Mouse (Mus musculus) MEL (cell line): ENCODE measurements at regions not wholly inside any gene's neighbourhood (a gene's known extent, or its start where the extent isn't known, plus 50 kb on each side); places are given as distances from the start of the nearest gene placed in this dataset.

ENCODE experiments used
- CTCF ChIP-seq, 3 experiments: IDR thresholded peaks in 2 of 3; conservative IDR thresholded peaks in 1 of 3; 2 replicates each; pipeline ENCODE4 v1.5.1; 2011 to 2012; ENCODE audit warnings: low read length in 3 of 3, low read depth in 2 of 3, mild to moderate bottlenecking in 2 of 3, improper control_type of control experiment in 1 of 3, inconsistent platforms in 1 of 3, mixed read lengths in 1 of 3, moderate library complexity in 1 of 3; ENCODE audit not compliant: control insufficient read depth in 1 of 3, insufficient read depth in 1 of 3, poor library complexity in 1 of 3, severe bottlenecking in 1 of 3
- NELFE ChIP-seq: IDR thresholded peaks from 2 replicates; pipeline ENCODE4 v1.6.1; 2011; ENCODE audit warnings: low read depth, low read length, improper control_type of control experiment
- POLR2A ChIP-seq, 2 experiments: IDR thresholded peaks; 2 replicates each; pipeline ENCODE4 v1.6.1; 2011 to 2012; ENCODE audit warnings: low read length in 2 of 2, mild to moderate bottlenecking in 2 of 2, control low read depth in 1 of 2, improper control_type of control experiment in 1 of 2, low read depth in 1 of 2, moderate library complexity in 1 of 2; ENCODE audit not compliant: control insufficient read depth in 1 of 2, insufficient read depth in 1 of 2, poor library complexity in 1 of 2
- ZKSCAN1 ChIP-seq: IDR thresholded peaks from 2 replicates; pipeline ENCODE4 v1.6.1; 2012; ENCODE audit warnings: low read depth, mild to moderate bottlenecking, inconsistent platforms, low read length, improper control_type of control experiment, moderate library complexity

DNA sequence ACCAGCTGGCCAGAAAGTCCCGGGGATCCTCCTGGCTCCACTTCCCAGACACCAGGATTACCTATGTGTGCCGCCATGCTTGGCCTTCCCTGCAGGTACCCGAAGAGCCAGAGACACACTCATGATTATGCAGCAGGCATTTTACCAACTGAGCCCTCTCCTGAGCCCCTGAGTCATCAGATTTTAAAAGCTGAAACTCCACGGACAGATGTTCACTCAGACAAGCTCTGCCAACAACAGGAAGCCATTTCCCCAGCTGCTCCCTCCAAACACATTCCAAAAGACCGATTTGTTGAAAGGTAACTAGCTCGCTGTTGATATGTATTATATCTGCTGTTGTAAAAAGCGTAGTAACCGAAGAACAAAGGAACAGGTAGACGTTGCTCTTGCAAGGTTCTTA, 75.4 kb upstream of the Rpl38 start:
- no peak for TF ChIP-seq POLR2A (IDR thresholded peaks at IDR 0.05; ENCODE audit: control insufficient read depth in 1 of 2, insufficient read depth in 1 of 2, low read depth in 1 of 2, low read length in 2 of 2, poor library complexity in 1 of 2)
- TF ChIP-seq ZKSCAN1, result no peak
- TF ChIP-seq CTCF (IDR thresholded peaks at IDR 0.05 in 2 of 3, conservative IDR thresholded peaks at IDR 0.05 in 1 of 3; ENCODE audit: control insufficient read depth in 1 of 3, insufficient read depth in 1 of 3, low read depth in 2 of 3, low read length in 3 of 3, poor library complexity in 1 of 3, severe bottlenecking in 1 of 3), result no peak
- TF ChIP-seq NELFE, result no peak
